Mouse (Mus musculus) frontal cortex, adult (tissue): Measurements from ENCODE around the gene Folh1.
"Not testable (repeated sequence)": the region's sequence is repeated elsewhere in the genome, so short reads cannot be mapped to it uniquely, and the experiment has no call there.

ENCODE experiments used
- ATAC-seq: cut with Nextera tagmentation; 2 replicates; pipeline ENCODE4 v1.9.2; 2017; ENCODE audit warnings: mild to moderate bottlenecking, moderate library complexity, mixed read lengths; ENCODE audit not compliant: low TSS enrichment

Folh1 gene

DNA sequence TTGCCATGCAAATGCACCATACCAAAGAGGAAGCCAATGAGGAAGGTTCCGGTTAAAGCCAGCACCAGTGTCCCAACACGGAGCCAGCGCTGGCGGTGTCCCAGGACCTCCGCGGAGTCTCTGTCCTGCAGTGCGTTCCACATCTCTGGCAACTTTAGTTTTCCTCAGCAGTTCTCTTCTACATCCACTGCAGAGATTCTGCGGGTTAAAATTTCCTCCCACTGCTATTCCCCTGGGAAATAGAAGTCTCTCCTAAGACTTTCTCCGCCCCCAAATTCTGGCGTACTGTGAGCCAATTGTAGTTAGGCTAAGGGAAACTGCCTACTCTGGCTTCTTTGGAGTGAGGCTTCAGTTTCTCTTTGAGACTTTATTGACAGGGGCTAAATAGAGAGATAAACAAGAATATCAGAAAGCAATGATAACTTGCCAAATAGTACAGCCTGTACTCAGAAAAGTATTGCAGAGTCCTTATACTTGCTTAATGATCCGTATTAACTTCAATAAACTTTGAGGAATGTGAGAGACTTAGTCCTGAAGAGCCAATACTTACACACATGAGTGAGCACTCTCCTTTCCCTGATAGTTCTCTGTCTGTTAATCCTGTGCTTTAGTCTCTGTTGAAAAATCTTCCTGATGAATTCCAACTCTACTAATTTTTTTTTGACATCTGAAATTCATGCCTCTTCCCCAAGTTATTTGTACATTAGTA lies at the start of gene Folh1:
Gene Folh1 (minus strand): TSS at position 327 of the 709 bp plus-strand sequence.
- ATAC-seq = peak; percentile 73

GRCm38 (mm10) chr7:86816466-86816865 lies 40.7 kb upstream of the Folh1 start:
- ATAC-seq = no peak

GRCm38 (mm10) chr7:86815716-86816115 lies 40.0 kb upstream of the Folh1 start:
- ATAC-seq = not testable (repeated sequence)

GRCm38 (mm10) chr7:86815241-86815640 lies 39.5 kb upstream of the Folh1 start:
- not testable (repeated sequence) for ATAC-seq

- no peak for ATAC-seq
Observed at GRCm38 (mm10) chr7:86794727-86795126, 19.0 kb upstream of the Folh1 start, which contains the start of gene Vmn2r77. Vmn2r77 (plus strand) TSS chr7:86795027.

- ATAC-seq = no peak
Observed at GRCm38 (mm10) chr7:86771621-86772020, 4.1 kb downstream of the Folh1 start.

GRCm38 (mm10) chr7:86764628-86765027 lies 11.1 kb downstream of the Folh1 start:
- ATAC-seq = peak; percentile 57; the same call in 1 of the 2 replicates

GRCm38 (mm10) chr7:86760751-86761150 lies 15.0 kb downstream of the Folh1 start:
- no peak for ATAC-seq

DNA sequence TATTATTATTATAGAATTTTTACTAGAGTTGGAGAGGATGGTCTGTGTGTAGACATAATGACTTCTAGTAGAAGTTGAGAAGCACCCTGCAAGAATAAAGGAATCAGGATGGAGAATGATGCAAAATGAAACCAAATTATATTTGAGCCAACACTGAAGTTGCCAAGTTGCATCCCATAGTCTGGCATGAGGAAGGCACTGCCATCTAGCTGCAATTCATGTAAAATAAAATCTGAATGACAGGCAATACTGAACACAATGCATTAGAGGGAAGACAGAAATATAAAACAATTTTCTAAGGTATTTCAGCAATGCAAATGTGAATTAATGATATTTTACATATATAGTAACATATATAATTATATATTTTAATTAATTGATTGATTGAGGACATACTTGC lies 50.7 kb downstream of the Folh1 start:
- ATAC-seq = no peak

GRCm38 (mm10) chr7:86688030-86688429 lies 87.7 kb downstream of the Folh1 start, which contains the start of gene Olfr292:
Olfr292 (plus strand) TSS chr7:86688330.
- no peak for ATAC-seq
